Mouse (Mus musculus): ENCODE measurements at regions not wholly inside any gene's neighbourhood (a gene's known extent, or its start where the extent isn't known, plus 50 kb on each side); places are given as distances from the start of the nearest gene placed in this dataset.

GRCm38 (mm10) chr13:25856549-25856948, 586.2 kb upstream of the Nrsn1 start:
- no peak for TF ChIP-seq POLR2A (IDR thresholded peaks at IDR 0.05; ENCODE audit: control insufficient read depth in 1 of 2, insufficient read depth in 1 of 2, low read depth in 1 of 2, low read length in 2 of 2, poor library complexity in 1 of 2)
- TF ChIP-seq GATA1 (IDR thresholded peaks at IDR 0.05; ENCODE audit: low read depth, low read length), result no peak
- no peak for TF ChIP-seq ZC3H11A (IDR thresholded peaks at IDR 0.05; ENCODE audit: low read depth, low read length)
- TF ChIP-seq CTCF (IDR thresholded peaks at IDR 0.05 in 2 of 3, conservative IDR thresholded peaks at IDR 0.05 in 1 of 3; ENCODE audit: control insufficient read depth in 1 of 3, insufficient read depth in 1 of 3, low read depth in 2 of 3, low read length in 3 of 3, poor library complexity in 1 of 3, severe bottlenecking in 1 of 3), result no peak
- TF ChIP-seq KAT2A (conservative IDR thresholded peaks at IDR 0.05; ENCODE audit: low read depth, low read length), result no peak

All from MEL (cell line).